In the genomic region with DNA sequence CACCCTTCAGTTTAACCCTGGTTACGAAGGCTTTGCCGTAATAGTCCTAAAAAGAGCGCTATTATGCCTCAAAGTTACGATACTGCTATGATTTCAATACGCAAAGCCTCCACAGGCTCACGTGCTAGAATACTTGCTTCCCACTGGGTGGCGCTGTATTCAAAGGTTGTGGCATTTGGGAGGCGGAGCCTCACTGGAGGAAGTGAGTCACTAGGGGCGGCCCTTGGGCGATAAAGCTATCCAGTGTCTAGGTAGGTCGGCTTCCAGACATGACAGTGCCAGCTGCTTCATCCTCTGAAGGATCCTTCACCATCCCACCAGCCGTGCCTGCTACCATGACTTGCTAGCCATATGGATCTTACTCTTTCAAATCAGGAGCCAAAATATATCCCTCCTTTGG, we compare ENCODE assay signal across 8 mouse cellular contexts.
DNase-seq lines count a peak whose midpoint lies in the region; ATAC-seq and TF ChIP-seq lines count a peak whose summit lies in the region.

No protein-coding gene starts in this region.

- no peak for TF ChIP-seq POLR2A in bone marrow macrophage, adult 2 months (IDR thresholded peaks at IDR 0.05; ENCODE audit: borderline replicate concordance, low read depth, low read length)

- H3K9me3 ChIP-seq in forebrain, embryonic 14.5 days (replicated peaks; ENCODE audit: control insufficient read depth, low read length) = no peaks in the 10 kb centered on the region
- H3K9me3 ChIP-seq in forebrain, embryonic 15.5 days = no peaks in the 10 kb centered on the region
- no peaks in the 10 kb centered on the region for H3K9me3 ChIP-seq in liver, postnatal 0 days (ENCODE audit: low read length)

- no peak overlapping the region for H3K27ac ChIP-seq in forebrain, embryonic 14.5 days (ENCODE audit: low read depth, low read length)
- no peak overlapping the region for H3K27ac ChIP-seq in forebrain, embryonic 15.5 days (replicated peaks)
- no peak overlapping the region for H3K27ac ChIP-seq in bone marrow macrophage, adult 2 months (ENCODE audit: insufficient read depth, low read depth, low read length)
- H3K27ac ChIP-seq in liver, postnatal 0 days (ENCODE audit: low read depth) = no peak overlapping the region

- DNase-seq in forebrain, embryonic 14.5 days (ENCODE audit: low spot score) = peak; percentile 32
- DNase-seq in ovary, postnatal 14 days (ENCODE audit: low spot score) = peak; percentile 9
- no peak for DNase-seq in ovary, postnatal 36 days (ENCODE audit: low spot score)
- DNase-seq in gastrocnemius, adult 18-20 months (ENCODE audit: low spot score) = peak; percentile 52
- DNase-seq in liver, postnatal 0 days = peak; percentile 63
- DNase-seq in thymus, postnatal 25 days = peak; percentile 16

- H3K4me3 ChIP-seq in forebrain, embryonic 14.5 days (ENCODE audit: low read depth, low read length) = no peak overlapping the region
- H3K4me3 ChIP-seq in forebrain, embryonic 15.5 days = no peak overlapping the region
- H3K4me3 ChIP-seq in bone marrow macrophage, adult 2 months (ENCODE audit: insufficient read depth, low read length) = no peak overlapping the region
- no peak overlapping the region for H3K4me3 ChIP-seq in liver, postnatal 0 days (ENCODE audit: low read depth, low read length)

- no peak overlapping the region for H3K9ac ChIP-seq in forebrain, embryonic 14.5 days (ENCODE audit: low read length)
- no peak overlapping the region for H3K9ac ChIP-seq in forebrain, embryonic 15.5 days (replicated peaks)
- no peak overlapping the region for H3K9ac ChIP-seq in liver, postnatal 0 days (replicated peaks)

- peak; percentile 32; the same call in 1 of the 2 replicates for TF ChIP-seq CTCF in bone marrow macrophage, adult 2 months (IDR thresholded peaks at IDR 0.05; ENCODE audit: low read depth, low read length)
- TF ChIP-seq CTCF in liver, postnatal 0 days (IDR thresholded peaks at IDR 0.05; ENCODE audit: low read depth) = peak; percentile 60

- 93% methylated on average over 12 of the region's 12 CpGs for WGBS in forebrain, embryonic 14.5 days
- 90% methylated on average over 12 of the region's 12 CpGs for WGBS in forebrain, embryonic 15.5 days
- 90% methylated on average over 12 of the region's 12 CpGs for WGBS in liver, postnatal 0 days (ENCODE audit: insufficient replicate concordance)

- TF ChIP-seq EP300 in liver, postnatal 0 days (IDR thresholded peaks at IDR 0.05; ENCODE audit: low read depth) = no peak

- H3K4me2 ChIP-seq in forebrain, embryonic 14.5 days (ENCODE audit: low read length) = no peak overlapping the region
- no peak overlapping the region for H3K4me2 ChIP-seq in forebrain, embryonic 15.5 days (replicated peaks)
- H3K4me2 ChIP-seq in liver, postnatal 0 days (ENCODE audit: low read depth, low read length) = no peak overlapping the region

- no peaks in the 10 kb centered on the region for H3K4me1 ChIP-seq in forebrain, embryonic 14.5 days (ENCODE audit: control insufficient read depth, insufficient read depth, low read length)
- no peaks in the 10 kb centered on the region for H3K4me1 ChIP-seq in forebrain, embryonic 15.5 days
- no peaks in the 10 kb centered on the region for H3K4me1 ChIP-seq in bone marrow macrophage, adult 2 months (ENCODE audit: control insufficient read depth, insufficient read depth, low read length)
- no peaks in the 10 kb centered on the region for H3K4me1 ChIP-seq in liver, postnatal 0 days (ENCODE audit: insufficient read depth)

- peaks cover 20% of the 10 kb centered on the region; the same call in 1 of the 2 replicates for H3K36me3 ChIP-seq in forebrain, embryonic 14.5 days (ENCODE audit: control insufficient read depth, insufficient read depth, low read length)
- H3K36me3 ChIP-seq in forebrain, embryonic 15.5 days = peaks cover 5% of the 10 kb centered on the region; the same call in 1 of the 2 replicates
- peaks cover 15% of the 10 kb centered on the region for H3K36me3 ChIP-seq in liver, postnatal 0 days (replicated peaks; ENCODE audit: insufficient read depth, low read length)

- ATAC-seq in forebrain, embryonic 14.5 days = no peak
- ATAC-seq in forebrain, embryonic 15.5 days (replicated peaks) = no peak
- no peak for ATAC-seq in liver, postnatal 0 days

- no peaks in the 10 kb centered on the region for H3K27me3 ChIP-seq in forebrain, embryonic 14.5 days (replicated peaks; ENCODE audit: control insufficient read depth, insufficient read depth, low read length)
- H3K27me3 ChIP-seq in forebrain, embryonic 15.5 days = no peaks in the 10 kb centered on the region
- no peaks in the 10 kb centered on the region for H3K27me3 ChIP-seq in liver, postnatal 0 days (ENCODE audit: insufficient read depth, low read length)
